Mouse (Mus musculus) embryonic facial prominence, embryonic 14.5 days (tissue): ENCODE results near the gene Cog2. TPM values are rescaled to one million over a fixed set of nuclear protein-coding genes. Genes with fewer than 3 reads are reported as not detected.

Source experiments
- ATAC-seq: fragments of 200-750 bp; cut with Nextera tagmentation; 2 replicates; pipeline ENCODE4 v1.8.0; 2017; ENCODE audit warnings: low read depth, moderate number of reproducible peaks, moderate TSS enrichment
- DNase-seq: peaks from one replicate; pipeline ENCODE4 v3.0.0-alpha.2; 2015; ENCODE audit warnings: low spot score
- H3K27ac ChIP-seq: fragments of 300-500 bp; sonication (generic); replicated peaks from 2 replicates; pipeline ENCODE4 v1.5.1; 2014; ENCODE audit warnings: low read depth, mild to moderate bottlenecking, low read length, moderate library complexity
- H3K27me3 ChIP-seq: fragments of 300-500 bp; sonication (generic); replicated peaks from 2 replicates; pipeline ENCODE4 v1.6.1; 2014; ENCODE audit warnings: low read length; ENCODE audit not compliant: control insufficient read depth, insufficient read depth
- H3K36me3 ChIP-seq: fragments of 300-500 bp; sonication (generic); 2 replicates; pipeline ENCODE4 v1.6.1; 2014; ENCODE audit warnings: low read length, mixed read lengths; ENCODE audit not compliant: control insufficient read depth, insufficient read depth
- H3K4me1 ChIP-seq: fragments of 300-500 bp; sonication (generic); 2 replicates; pipeline ENCODE4 v1.6.1; 2014; ENCODE audit warnings: antibody characterized with exemption, low read length; ENCODE audit not compliant: control insufficient read depth, insufficient read depth
- H3K4me2 ChIP-seq: fragments of 300-500 bp; sonication (generic); 2 replicates; pipeline ENCODE4 v1.6.1; 2014; ENCODE audit warnings: low read depth, mild to moderate bottlenecking, low read length, moderate library complexity, mixed read lengths
- H3K4me3 ChIP-seq: fragments of 300-500 bp; sonication (generic); 2 replicates; pipeline ENCODE4 v1.5.1; 2014; ENCODE audit warnings: low read depth, mild to moderate bottlenecking, low read length
- H3K9ac ChIP-seq: fragments of 300-500 bp; sonication (generic); 2 replicates; pipeline ENCODE4 v1.6.1; 2014; ENCODE audit warnings: low read depth, mild to moderate bottlenecking, low read length, moderate library complexity, mixed read lengths
- H3K9me3 ChIP-seq: fragments of 300-500 bp; sonication (generic); 2 replicates; pipeline ENCODE4 v1.6.1; 2016; ENCODE audit warnings: low read length; ENCODE audit not compliant: control insufficient read depth
- whole genome bisulfite sequencing: fragments of 180-500 bp; shearing (Covaris S2); extraction: QIAGEN DNeasy Blood & Tissue Kit; methylation state at CpG from one replicate; pipeline ENCODE4 v1.1.7; 2014; 5-methylcytosine and 5-hydroxymethylcytosine counted together
- polyA plus RNA-seq: library from polyadenylated mRNA; unstranded; fragments of >200 nt; fragmentation: Nextera tagmentation; extraction: Ambion mirVana; gene quantifications from 2 replicates; pipeline ENCODE4 v1.2.1, GENCODE M21; 2014

Cog2 gene
- polyA plus RNA-seq, 1 experiment from 2014 or later: 36.6 TPM

DNA sequence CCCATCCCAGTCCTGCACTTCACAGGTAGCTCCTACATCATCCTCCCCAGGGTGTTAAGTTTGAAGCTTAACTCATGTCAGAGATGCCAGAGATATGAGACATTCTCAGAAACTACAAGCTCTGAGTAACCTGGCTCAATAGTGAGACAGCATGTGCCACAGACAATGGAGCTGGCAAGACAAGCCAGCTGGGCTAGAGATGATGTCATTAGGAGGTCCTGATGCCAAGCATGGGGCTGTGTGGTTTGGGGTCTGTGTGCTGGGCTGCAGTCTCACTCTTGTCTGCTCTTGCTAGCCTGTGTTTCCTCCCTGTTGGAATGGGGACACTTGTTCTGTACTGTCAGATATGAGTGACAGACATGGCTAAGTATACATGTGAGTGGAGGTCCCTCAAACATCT is 14.9 kb upstream of the Cog2 start:
- Histone ChIP-seq H3K27ac (no peak overlapping the region), H3K4me3 (no peak overlapping the region), H3K9ac (no peak overlapping the region), H3K4me1 (no peaks in the 10 kb centered on the region), H3K27me3 (no peaks in the 10 kb centered on the region), H3K36me3 (no peaks in the 10 kb centered on the region), H3K9me3 (0 out of 2 replicates have a peak, but pooled peaks cover 9% of the 10 kb centered on the region), H3K4me2 (no peak overlapping the region)
- DNase-seq (no peak), ATAC-seq (no peak)

DNA sequence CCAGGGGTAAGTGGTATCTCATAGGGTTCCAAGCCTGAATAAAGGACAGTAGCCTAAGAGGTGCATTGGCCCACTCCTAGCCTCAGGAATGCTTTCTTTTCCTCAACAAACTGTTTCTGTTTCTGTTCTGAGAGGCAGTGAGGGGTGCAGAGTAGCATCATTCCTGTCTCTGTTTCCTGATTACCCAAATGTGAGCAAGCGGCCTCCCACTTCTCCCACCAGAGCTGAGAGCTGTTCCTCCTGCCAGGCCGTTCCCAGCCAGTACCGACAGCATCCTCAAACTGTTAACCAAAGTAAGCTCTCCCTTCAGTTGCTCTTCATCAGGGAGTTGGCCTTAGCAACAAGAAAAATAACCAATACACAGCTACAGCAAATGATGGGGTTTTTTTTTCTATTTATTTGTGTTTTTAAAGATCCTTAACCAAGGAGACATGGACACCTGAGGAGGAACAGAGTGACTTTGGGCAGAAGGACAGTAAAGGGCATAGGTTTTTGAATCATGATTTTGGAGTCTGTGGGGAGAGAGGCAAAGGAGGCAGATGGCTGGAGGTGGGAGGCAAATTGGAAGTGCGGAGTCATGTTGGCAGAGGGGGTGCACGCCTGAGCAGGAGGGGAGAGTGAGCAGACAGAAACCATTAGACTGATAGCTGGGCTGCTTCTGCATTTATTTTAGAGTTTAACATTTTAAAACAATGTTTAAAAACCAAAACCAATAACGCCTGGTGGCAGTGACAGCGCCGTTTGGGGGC is 12.8 kb upstream of the Cog2 start:
- Histone ChIP-seq H3K9ac (no peak overlapping the region), H3K4me2 (no peak overlapping the region), H3K36me3 (no peaks in the 10 kb centered on the region), H3K4me1 (no peaks in the 10 kb centered on the region), H3K27me3 (no peaks in the 10 kb centered on the region), H3K27ac (no peak overlapping the region), H3K4me3 (no peak overlapping the region), H3K9me3 (0 out of 2 replicates have a peak, but pooled peaks cover 9% of the 10 kb centered on the region)
- WGBS: 63% methylated on average over 8 of the region's 8 CpGs
- no peak for ATAC-seq
- DNase-seq: no peak

DNA sequence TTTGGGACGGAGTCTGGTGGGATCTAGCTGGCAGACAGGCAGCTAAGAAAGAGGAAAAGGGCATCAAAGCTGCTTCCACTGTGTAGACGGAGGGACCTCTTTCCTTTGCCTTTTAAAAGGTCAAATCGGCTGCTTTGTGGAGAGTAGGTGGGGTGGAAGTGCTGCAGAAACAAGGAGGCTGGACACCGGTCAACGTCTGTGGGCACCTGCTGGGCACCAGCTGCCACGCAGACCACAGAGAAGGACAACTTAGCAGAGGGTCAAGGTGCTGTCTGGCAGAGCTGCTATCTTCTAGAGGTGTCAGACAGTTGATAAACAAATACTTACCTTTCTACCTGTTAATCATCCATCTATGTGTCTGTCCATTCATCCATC is 12.3 kb upstream of the Cog2 start:
- no peaks in the 10 kb centered on the region for H3K36me3 ChIP-seq
- 0 out of 2 replicates have a peak, but pooled peaks cover 4% of the 10 kb centered on the region for H3K9me3 ChIP-seq
- DNase-seq (no peak), ATAC-seq (no peak)
- H3K4me2 ChIP-seq: no peak overlapping the region
- no peak overlapping the region for H3K4me3 ChIP-seq
- no peaks in the 10 kb centered on the region for H3K4me1 ChIP-seq
- H3K9ac ChIP-seq: no peak overlapping the region
- WGBS: 74% methylated on average over 6 of the region's 6 CpGs
- H3K27me3 ChIP-seq: no peaks in the 10 kb centered on the region
- H3K27ac ChIP-seq: no peak overlapping the region

DNA sequence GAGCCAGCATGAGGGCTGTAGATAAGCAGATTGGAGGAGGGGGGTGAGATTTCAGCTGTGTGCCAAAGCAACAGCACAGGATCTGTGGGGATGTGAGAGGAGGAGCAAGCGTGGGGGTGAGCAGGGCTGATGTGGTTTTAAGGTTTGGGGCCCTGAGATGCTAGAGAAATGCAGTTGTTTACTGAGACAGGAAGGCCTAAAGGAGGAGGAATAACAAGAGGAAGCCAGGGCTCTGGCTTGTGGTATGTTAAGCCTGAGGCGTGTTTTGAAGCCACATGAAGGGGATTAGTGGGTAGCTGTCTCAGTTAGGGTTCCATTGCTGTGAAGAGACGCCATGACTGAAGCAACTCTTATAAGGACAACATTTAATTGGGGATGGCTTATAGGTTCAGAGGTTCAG is 11.4 kb upstream of the Cog2 start:
- 70% methylated on average over 3 of the region's 3 CpGs for WGBS
- H3K27ac ChIP-seq: no peak overlapping the region
- no peaks in the 10 kb centered on the region for H3K36me3 ChIP-seq
- no peak overlapping the region for H3K4me3 ChIP-seq
- no peak overlapping the region for H3K9ac ChIP-seq
- H3K9me3 ChIP-seq: no peaks in the 10 kb centered on the region
- H3K4me2 ChIP-seq: no peak overlapping the region
- no peaks in the 10 kb centered on the region for H3K27me3 ChIP-seq
- no peak for ATAC-seq
- no peaks in the 10 kb centered on the region for H3K4me1 ChIP-seq
- no peak for DNase-seq

DNA sequence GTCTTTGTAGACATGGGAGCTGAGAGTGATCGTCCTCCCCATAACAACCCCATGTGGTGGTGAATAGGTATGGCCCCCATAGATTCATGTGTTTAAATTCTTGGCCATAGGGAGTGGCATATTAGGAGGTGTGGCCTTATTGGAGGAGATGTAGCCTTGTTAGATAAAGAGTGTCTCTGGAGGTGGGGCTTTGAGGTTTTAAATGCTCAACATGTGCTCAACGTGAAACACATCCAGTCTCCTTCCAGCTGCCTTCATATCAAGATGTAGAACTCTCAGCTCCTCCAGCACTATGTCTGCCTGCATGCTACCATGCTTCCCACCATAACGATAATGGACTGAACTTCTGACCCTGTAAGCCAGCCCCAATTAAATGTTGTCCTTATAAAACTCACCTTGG is 4.5 kb upstream of the Cog2 start:
- Histone ChIP-seq H3K4me3 (no peak overlapping the region), H3K4me1 (0 out of 2 replicates have a peak, but pooled peaks cover 3% of the 10 kb centered on the region), H3K27ac (no peak overlapping the region), H3K36me3 (no peaks in the 10 kb centered on the region), H3K4me2 (no peak overlapping the region), H3K9me3 (no peaks in the 10 kb centered on the region), H3K27me3 (no peaks in the 10 kb centered on the region), H3K9ac (no peak overlapping the region)
- no peak for ATAC-seq
- 74% methylated on average over 3 of the region's 3 CpGs for WGBS
- DNase-seq: no peak

DNA sequence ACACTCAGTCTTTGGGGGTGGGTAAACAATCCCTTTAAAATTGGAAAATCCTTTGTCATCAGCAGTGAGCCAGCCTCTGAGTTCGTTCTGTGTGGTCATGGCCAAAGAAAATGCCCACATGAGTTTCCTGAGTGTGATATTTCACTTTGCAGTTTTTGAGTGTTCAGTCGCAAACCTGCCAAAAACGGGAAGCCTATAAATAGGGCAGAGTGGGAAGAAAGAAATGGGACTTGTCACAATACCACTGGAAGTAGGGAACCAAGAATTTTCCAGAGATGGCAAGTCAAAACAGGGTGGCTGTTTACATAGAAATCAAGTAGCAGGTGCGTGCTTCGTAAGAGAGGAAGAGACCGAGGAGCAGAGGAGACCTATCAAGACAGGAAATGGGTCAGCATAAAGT is 4.0 kb upstream of the Cog2 start:
- no peak overlapping the region for H3K4me2 ChIP-seq
- no peak overlapping the region for H3K9ac ChIP-seq
- no peak overlapping the region for H3K27ac ChIP-seq
- no peak for ATAC-seq
- H3K27me3 ChIP-seq: no peaks in the 10 kb centered on the region
- no peaks in the 10 kb centered on the region for H3K36me3 ChIP-seq
- H3K4me3 ChIP-seq: no peak overlapping the region
- WGBS: 71% methylated on average over 6 of the region's 6 CpGs
- no peaks in the 10 kb centered on the region for H3K9me3 ChIP-seq
- H3K4me1 ChIP-seq: peaks cover 5% of the 10 kb centered on the region
- no peak for DNase-seq

DNA sequence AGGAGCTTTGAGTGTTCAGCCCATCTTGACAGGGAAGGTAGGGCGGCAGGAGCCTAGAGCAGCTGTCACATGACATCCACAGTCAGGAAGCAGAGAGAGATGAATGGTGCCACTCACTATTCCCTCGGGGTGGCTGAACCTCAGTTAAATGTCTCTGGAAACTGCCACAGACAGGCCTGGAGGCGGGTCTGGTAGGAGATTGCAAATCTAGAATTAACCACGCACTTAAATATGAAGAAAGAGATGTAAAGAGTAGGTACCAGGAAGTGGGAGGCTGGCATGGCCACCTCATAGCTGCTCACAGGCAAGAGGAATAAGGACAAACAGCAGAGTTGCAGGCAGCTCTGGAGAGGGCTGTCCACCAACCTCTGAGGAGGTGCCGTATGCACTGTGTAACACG is 3.4 kb upstream of the Cog2 start:
- H3K9ac ChIP-seq: no peak overlapping the region
- no peaks in the 10 kb centered on the region for H3K36me3 ChIP-seq
- DNase-seq (no peak), ATAC-seq (no peak)
- H3K27ac ChIP-seq: no peak overlapping the region
- no peaks in the 10 kb centered on the region for H3K9me3 ChIP-seq
- peaks cover 11% of the 10 kb centered on the region for H3K4me1 ChIP-seq
- 63% methylated on average over 6 of the region's 6 CpGs for WGBS
- no peaks in the 10 kb centered on the region for H3K27me3 ChIP-seq
- H3K4me2 ChIP-seq: no peak overlapping the region
- H3K4me3 ChIP-seq: no peak overlapping the region

DNA sequence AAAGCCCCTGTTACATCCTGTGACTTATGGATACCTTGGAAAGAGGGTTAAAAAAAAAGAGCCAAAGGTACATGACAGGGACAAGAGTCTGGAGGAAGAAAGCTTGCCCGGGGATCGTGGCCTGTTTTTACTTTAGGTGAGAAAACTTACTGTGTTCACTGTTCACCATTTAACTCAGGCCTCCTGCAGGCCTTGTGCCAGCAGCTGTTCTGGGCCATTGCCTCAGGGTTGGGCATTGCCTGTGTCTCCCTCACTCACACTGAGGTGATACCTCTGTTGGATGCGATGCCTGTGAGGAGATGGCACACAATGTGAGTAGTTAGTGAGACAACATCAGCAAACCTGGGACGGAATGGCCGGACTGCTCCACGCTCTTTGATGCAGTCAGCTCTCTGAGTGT is 1.4 kb downstream of the Cog2 start:
- H3K4me2 ChIP-seq: peak overlapping the region; percentile 75
- peak overlapping the region; percentile 76 for H3K4me3 ChIP-seq
- ATAC-seq (no peak), DNase-seq (no peak)
- WGBS: 92% methylated on average over 6 of the region's 6 CpGs
- H3K9ac ChIP-seq: peak overlapping the region; percentile 86
- peaks cover 23% of the 10 kb centered on the region; the same call in 1 of the 2 replicates for H3K36me3 ChIP-seq
- no peak overlapping the region for H3K27ac ChIP-seq
- no peaks in the 10 kb centered on the region for H3K9me3 ChIP-seq
- H3K4me1 ChIP-seq: peaks cover 12% of the 10 kb centered on the region
- H3K27me3 ChIP-seq: no peaks in the 10 kb centered on the region

DNA sequence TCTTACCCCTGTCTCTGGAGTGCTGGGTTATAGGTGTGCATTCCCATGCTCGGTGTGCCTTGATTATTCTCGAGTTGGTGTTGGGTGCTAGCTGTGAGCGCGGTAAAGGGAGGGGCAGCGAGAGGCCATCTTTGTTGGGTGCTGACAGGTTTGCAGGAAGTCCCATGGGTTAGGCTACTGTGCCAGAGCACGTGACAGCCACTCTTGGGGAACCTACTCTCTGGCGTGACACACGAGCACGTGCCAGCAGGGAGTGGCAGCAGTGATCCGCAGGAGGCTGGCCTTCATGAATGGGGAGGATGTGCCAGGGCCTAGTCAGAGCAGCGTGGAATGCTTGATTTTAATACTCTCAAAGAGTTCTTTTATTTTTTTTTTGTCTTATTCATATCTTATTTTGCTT is 5.7 kb downstream of the Cog2 start:
- H3K4me2 ChIP-seq: no peak overlapping the region
- DNase-seq (no peak), ATAC-seq (no peak)
- H3K36me3 ChIP-seq: peaks cover 56% of the 10 kb centered on the region
- peaks cover 10% of the 10 kb centered on the region for H3K4me1 ChIP-seq
- no peaks in the 10 kb centered on the region for H3K9me3 ChIP-seq
- no peak overlapping the region for H3K9ac ChIP-seq
- WGBS: 94% methylated on average over 11 of the region's 11 CpGs
- no peak overlapping the region for H3K27ac ChIP-seq
- no peak overlapping the region for H3K4me3 ChIP-seq
- H3K27me3 ChIP-seq: no peaks in the 10 kb centered on the region
